Mouse (Mus musculus) stomach, embryonic 14.5 days (tissue): ENCODE data around the gene Nln. TPM values are rescaled to one million over a fixed set of nuclear protein-coding genes. Genes with fewer than 3 reads are reported as not detected.

Source experiments
- ATAC-seq: fragments of 200-750 bp; cut with Nextera tagmentation; 2 replicates; pipeline ENCODE4 v1.8.0; 2017; ENCODE audit warnings: low read depth, moderate TSS enrichment; ENCODE audit not compliant: insufficient number of reproducible peaks, insufficient read depth, low FRiP score
- H3K27ac ChIP-seq: fragments of 300-500 bp; sonication (generic); 2 replicates; pipeline ENCODE4 v1.5.1; 2014; ENCODE audit warnings: mild to moderate bottlenecking, low read length, moderate library complexity, mixed read lengths
- H3K27me3 ChIP-seq: fragments of 300-500 bp; sonication (generic); 2 replicates; pipeline ENCODE4 v1.6.1; 2014; ENCODE audit warnings: low read length, control low read depth, mixed read lengths; ENCODE audit not compliant: control insufficient read depth, insufficient read depth
- H3K36me3 ChIP-seq: fragments of 300-500 bp; sonication (generic); 2 replicates; pipeline ENCODE4 v1.6.1; 2014; ENCODE audit warnings: mild to moderate bottlenecking, control low read depth, low read length, moderate library complexity, mixed read lengths; ENCODE audit not compliant: control insufficient read depth, insufficient read depth
- H3K4me1 ChIP-seq: fragments of 300-500 bp; sonication (generic); 2 replicates; pipeline ENCODE4 v1.6.1; 2014; ENCODE audit warnings: low read length, control low read depth, mixed read lengths; ENCODE audit not compliant: control insufficient read depth, insufficient read depth
- H3K4me2 ChIP-seq: fragments of 300-500 bp; sonication (generic); replicated peaks from 2 replicates; pipeline ENCODE4 v1.6.1; 2014; ENCODE audit warnings: low read depth, low read length, control low read depth
- H3K4me3 ChIP-seq: fragments of 300-500 bp; sonication (generic); 2 replicates; pipeline ENCODE4 v1.5.1; 2014; ENCODE audit warnings: low read depth, low read length, control low read depth
- H3K9ac ChIP-seq: fragments of 300-500 bp; sonication (generic); replicated peaks from 2 replicates; pipeline ENCODE4 v1.6.1; 2014; ENCODE audit warnings: low read depth, mild to moderate bottlenecking, control low read depth, low read length, moderate library complexity, mixed read lengths
- H3K9me3 ChIP-seq: fragments of 300-500 bp; sonication (generic); 2 replicates; pipeline ENCODE4 v1.6.1; 2016; ENCODE audit warnings: low read depth, low read length, control low read depth; ENCODE audit not compliant: control insufficient read depth
- WGBS: fragments of 180-500 bp; shearing (Covaris S2); extraction: QIAGEN DNeasy Blood & Tissue Kit; methylation state at CpG from one replicate; pipeline ENCODE4 v1.1.7; 2014; 5-methylcytosine and 5-hydroxymethylcytosine counted together
- polyA plus RNA-seq: library from polyadenylated mRNA; unstranded; fragments of >200 nt; fragmentation: Nextera tagmentation; extraction: Ambion mirVana; gene quantifications from 2 replicates; pipeline ENCODE4 v1.2.1, GENCODE M21; 2014

Nln gene
- polyA plus RNA-seq, 1 experiment from 2014 or later, result 22.9 TPM

DNA sequence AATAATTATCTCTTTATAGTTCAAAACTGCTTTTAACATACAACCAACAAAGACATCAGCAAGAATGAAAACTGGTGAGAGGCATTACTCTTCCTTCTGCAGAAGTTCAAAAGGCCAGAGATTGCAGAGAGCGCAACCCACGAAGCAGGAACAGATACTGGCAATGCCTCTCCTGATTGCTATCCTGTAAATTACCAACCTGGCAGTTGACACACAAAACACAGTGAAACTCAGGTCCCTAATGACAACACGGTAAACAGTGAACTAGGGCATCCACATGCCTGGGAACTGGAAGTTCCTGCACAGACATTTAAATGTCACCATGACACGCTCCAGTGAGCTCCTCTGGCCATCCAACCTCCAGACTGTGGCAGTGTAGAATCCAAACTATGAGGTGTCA lies 65.1 kb downstream of the Nln start:
- Histone ChIP-seq H3K9ac (no peak overlapping the region), H3K4me3 (no peak overlapping the region), H3K27ac (no peak overlapping the region), H3K36me3 (peaks cover 5% of the 10 kb centered on the region; the same call in 1 of the 2 replicates), H3K4me2 (no peak overlapping the region), H3K27me3 (no peaks in the 10 kb centered on the region), H3K4me1 (no peaks in the 10 kb centered on the region), H3K9me3 (no peaks in the 10 kb centered on the region)
- no peak for ATAC-seq
- WGBS, result 86% methylated on average over 4 of the region's 4 CpGs

DNA sequence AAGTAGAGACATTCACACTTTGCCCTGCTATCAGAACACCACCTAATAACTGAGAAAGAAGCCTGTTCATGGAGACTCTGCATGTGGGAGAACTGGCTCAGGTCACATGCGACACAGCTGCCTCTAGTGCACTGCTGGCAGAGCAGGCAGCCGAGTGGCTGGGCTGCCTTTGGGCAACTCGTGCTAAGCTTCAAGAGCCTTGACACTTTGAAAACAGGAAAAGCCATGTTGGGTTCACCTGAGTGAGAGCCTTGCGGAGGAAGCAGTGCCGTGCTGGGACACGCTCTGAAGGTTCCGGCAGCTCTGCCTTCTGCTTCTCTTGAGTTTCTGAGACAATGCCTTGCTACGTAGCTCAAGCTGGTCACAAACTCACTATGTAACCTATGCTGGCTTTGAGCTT lies 66.7 kb downstream of the Nln start:
- Histone ChIP-seq H3K9me3 (no peaks in the 10 kb centered on the region), H3K36me3 (peaks cover 5% of the 10 kb centered on the region; the same call in 1 of the 2 replicates), H3K4me1 (peaks cover 12% of the 10 kb centered on the region; the same call in 1 of the 2 replicates), H3K4me2 (no peak overlapping the region), H3K27me3 (no peaks in the 10 kb centered on the region), H3K27ac (no peak overlapping the region), H3K4me3 (no peak overlapping the region), H3K9ac (no peak overlapping the region)
- 81% methylated on average over 8 of the region's 8 CpGs for whole genome bisulfite sequencing
- ATAC-seq, result no peak

DNA sequence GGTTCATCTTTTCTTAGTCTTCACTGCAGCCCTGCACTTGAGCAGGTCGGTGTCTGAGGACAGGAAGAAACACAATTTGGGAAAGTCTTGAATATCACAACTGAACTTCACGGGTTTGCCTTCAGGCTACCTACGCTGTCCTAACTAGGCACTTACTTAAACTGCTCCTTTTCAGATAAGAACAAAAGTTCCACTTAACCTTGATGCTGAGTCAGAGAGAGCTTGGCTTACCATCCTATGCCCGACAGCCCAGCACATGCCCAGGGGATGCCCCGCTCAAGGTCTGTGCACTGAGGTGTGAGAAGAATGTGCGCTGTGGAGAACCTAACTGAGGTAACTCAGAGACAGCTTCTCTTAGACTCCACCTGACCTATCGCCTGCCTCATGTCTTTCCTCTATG lies 67.9 kb downstream of the Nln start:
- H3K27me3 ChIP-seq, result no peaks in the 10 kb centered on the region
- H3K4me1 ChIP-seq, result peaks cover 23% of the 10 kb centered on the region
- H3K36me3 ChIP-seq, result peaks cover 5% of the 10 kb centered on the region; the same call in 1 of the 2 replicates
- no peak overlapping the region for H3K9ac ChIP-seq
- 92% methylated on average over 7 of the region's 7 CpGs for WGBS
- H3K27ac ChIP-seq, result no peak overlapping the region
- H3K4me3 ChIP-seq, result no peak overlapping the region
- no peak for ATAC-seq
- no peaks in the 10 kb centered on the region for H3K9me3 ChIP-seq
- no peak overlapping the region for H3K4me2 ChIP-seq

DNA sequence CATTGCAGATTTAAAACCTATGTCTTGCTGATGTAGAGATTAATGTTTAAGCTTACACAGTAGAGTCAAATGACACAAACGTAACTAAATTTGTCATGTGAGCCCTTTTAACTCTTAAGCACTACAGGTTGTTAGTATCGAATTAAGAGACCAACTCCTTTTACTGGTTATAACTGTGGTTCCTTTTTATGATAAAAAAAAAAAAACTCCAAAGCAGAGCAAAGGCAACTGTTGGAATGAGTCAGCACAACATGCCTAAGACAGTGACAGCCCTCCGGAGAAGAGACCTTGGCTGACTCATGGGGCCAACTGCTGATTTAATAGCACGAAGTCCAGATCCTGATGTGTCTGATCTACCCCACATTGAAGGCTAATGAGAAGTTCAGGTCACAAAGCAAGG lies 68.5 kb downstream of the Nln start:
- Histone ChIP-seq H3K4me2 (no peak overlapping the region), H3K27ac (no peak overlapping the region), H3K36me3 (peaks cover 3% of the 10 kb centered on the region; the same call in 1 of the 2 replicates), H3K4me3 (no peak overlapping the region), H3K4me1 (peaks cover 24% of the 10 kb centered on the region), H3K27me3 (no peaks in the 10 kb centered on the region), H3K9ac (no peak overlapping the region), H3K9me3 (no peaks in the 10 kb centered on the region)
- 62% methylated on average over 4 of the region's 4 CpGs for whole genome bisulfite sequencing
- ATAC-seq, result no peak

DNA sequence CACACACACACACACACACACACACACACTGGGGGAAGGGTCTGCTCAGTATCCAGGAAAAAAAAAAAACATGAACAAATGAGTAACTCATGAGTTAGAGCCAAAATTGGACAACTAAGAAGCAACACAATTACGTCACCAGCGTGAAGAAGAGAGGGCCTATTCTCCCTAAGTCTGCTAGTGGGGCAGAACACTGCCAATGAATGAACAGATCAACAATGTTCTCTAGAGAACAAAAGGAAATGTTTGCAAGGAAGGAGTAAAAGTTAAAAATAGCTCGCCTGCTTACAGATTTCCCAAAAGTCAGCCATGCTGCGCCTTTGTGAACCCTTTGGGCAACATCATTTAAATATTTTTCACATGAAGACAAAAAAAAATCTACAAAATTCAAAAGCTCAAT lies 69.6 kb downstream of the Nln start:
- H3K36me3 ChIP-seq, result no peaks in the 10 kb centered on the region
- H3K9me3 ChIP-seq, result no peaks in the 10 kb centered on the region
- no peak overlapping the region for H3K4me3 ChIP-seq
- no peaks in the 10 kb centered on the region for H3K27me3 ChIP-seq
- no peak overlapping the region for H3K9ac ChIP-seq
- H3K27ac ChIP-seq, result no peak overlapping the region
- WGBS, result 74% methylated on average over 4 of the region's 4 CpGs
- no peak for ATAC-seq
- H3K4me2 ChIP-seq, result no peak overlapping the region
- peaks cover 33% of the 10 kb centered on the region for H3K4me1 ChIP-seq

DNA sequence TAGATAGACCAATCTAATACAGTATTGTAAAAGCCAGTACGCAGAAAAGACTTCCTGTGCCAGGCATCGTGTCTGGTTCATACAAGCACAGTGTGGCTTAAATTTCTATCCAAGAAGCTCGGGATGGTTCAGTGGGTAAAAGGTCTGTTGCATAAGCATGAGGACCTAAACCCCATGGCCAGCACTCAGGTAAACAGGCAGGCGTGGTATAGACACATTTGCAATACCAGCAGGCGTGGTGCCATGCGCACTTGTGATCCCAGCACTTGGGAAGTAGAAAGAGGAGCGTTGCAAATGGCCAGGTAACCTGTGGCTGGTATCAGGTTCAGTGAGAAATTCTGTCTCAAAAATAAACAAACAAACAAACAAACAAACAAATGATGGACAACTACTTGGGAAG lies 70.5 kb downstream of the Nln start:
- H3K4me2 ChIP-seq, result no peak overlapping the region
- H3K9me3 ChIP-seq, result no peaks in the 10 kb centered on the region
- no peak overlapping the region for H3K4me3 ChIP-seq
- H3K36me3 ChIP-seq, result no peaks in the 10 kb centered on the region
- no peak overlapping the region for H3K27ac ChIP-seq
- H3K4me1 ChIP-seq, result peaks cover 41% of the 10 kb centered on the region
- ATAC-seq, result no peak
- no peak overlapping the region for H3K9ac ChIP-seq
- no peaks in the 10 kb centered on the region for H3K27me3 ChIP-seq
- 89% methylated on average over 7 of the region's 7 CpGs for WGBS

DNA sequence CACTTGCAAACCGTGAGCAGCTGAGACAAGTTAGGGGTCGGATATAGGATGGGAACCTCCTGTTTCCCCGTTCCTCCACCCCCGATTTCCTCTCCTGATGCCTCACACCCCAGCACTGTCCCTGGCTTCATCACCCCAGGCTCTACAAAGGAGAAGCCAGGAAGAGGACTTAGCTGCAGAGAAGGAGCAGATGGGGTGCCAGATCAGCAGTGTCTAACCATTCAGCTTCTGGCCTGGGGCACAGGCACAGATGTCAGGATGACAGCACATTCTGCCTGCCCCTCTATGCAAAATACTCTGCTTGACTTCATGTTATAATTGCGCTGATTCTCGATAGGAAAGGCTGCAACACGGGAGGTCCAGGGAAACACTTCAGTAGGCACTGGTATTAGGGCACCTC lies 71.1 kb downstream of the Nln start:
- H3K27me3 ChIP-seq, result no peaks in the 10 kb centered on the region
- no peaks in the 10 kb centered on the region for H3K36me3 ChIP-seq
- no peak for ATAC-seq
- H3K27ac ChIP-seq, result peak overlapping the region; percentile 17; the same call in 1 of the 2 replicates
- H3K4me3 ChIP-seq, result no peak overlapping the region
- H3K9me3 ChIP-seq, result no peaks in the 10 kb centered on the region
- H3K4me2 ChIP-seq, result no peak overlapping the region; the same call in 1 of the 2 replicates
- no peak overlapping the region for H3K9ac ChIP-seq
- WGBS, result 43% methylated on average over 7 of the region's 7 CpGs
- H3K4me1 ChIP-seq, result peaks cover 41% of the 10 kb centered on the region

DNA sequence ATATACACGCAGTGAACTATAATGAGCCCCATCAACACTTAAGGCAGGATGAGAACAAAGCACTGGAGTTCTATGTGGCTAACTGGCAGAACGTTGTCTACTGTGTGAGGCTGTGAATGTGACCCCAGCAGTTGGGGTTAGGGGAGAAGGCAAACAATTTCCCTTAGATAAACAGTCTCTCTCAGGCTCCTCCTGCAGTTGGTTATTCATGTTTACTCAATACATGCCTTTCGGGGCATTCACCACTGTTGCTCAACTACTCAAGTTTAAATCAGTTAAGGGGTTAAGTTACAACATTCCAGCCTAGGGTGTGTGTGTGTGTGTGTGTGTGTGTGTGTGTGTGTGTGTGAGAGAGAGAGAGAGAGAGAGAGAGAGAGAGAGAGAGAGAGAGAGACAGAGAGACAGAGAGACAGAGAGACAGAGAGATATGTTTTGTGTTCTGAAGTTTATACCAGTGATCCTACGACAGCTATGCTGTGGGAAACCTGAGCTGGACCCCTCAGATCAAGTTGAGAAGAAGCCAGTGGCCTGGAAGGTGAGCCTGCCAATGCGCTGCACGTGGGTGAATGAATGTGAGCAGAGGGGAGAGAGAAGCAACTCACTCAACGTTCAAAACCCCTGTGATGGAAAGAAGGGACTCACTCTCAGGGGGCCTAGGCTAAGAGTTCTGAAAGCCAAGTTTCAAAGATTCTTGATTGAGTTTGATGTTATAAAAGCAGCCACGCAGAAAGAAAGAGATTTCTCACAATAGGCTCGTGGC lies 71.7 kb downstream of the Nln start:
- H3K4me2 ChIP-seq, result peak overlapping the region; percentile 24
- H3K27me3 ChIP-seq, result no peaks in the 10 kb centered on the region
- ATAC-seq, result peak; percentile 80
- peak overlapping the region; percentile 89 for H3K27ac ChIP-seq
- no peaks in the 10 kb centered on the region for H3K9me3 ChIP-seq
- H3K36me3 ChIP-seq, result no peaks in the 10 kb centered on the region
- peaks cover 46% of the 10 kb centered on the region for H3K4me1 ChIP-seq
- 26% methylated on average over 9 of the region's 9 CpGs for WGBS
- H3K9ac ChIP-seq, result no peak overlapping the region
- no peak overlapping the region for H3K4me3 ChIP-seq
